11 mouse cellular contexts compared by ENCODE assay signal in genomic region chr17:86214285-86214684, GRCm38 (mm10). TPM values are rescaled to one million over a fixed set of nuclear protein-coding genes. Genes with fewer than 3 reads are reported as not detected.
DNase-seq lines count a peak whose midpoint lies in the region; ATAC-seq and TF ChIP-seq lines count a peak whose summit lies in the region.
"Had no signal": no experiment of that assay in that cellular context is flagged by ENCODE, and none has a peak within 500 bp of the region (broad histone marks: within the 10 kb centered on the region; RNA-seq: fewer than 3 reads in every experiment).

No protein-coding gene starts in this region.

- H3K27ac ChIP-seq in forebrain, embryonic 14.5 days (ENCODE audit: low read depth, low read length): peak overlapping the region; percentile 36; the same call in 1 of the 2 replicates
- peak overlapping the region; percentile 56; the same call in 1 of the 2 replicates for H3K27ac ChIP-seq in hindbrain, postnatal 0 days
- peak overlapping the region; percentile 90 for H3K27ac ChIP-seq in olfactory bulb, adult 2 months (ENCODE audit: insufficient read depth, low read depth, low read length)
- H3K27ac ChIP-seq in limb, embryonic 10.5 days: no peak overlapping the region
- H3K27ac ChIP-seq in gastrocnemius, adult 2 months: no peak overlapping the region

- intact Hi-C loops in left cerebral cortex, postnatal 10 days (cut with DNase I): no loop called here
- intact Hi-C loops in gastrocnemius, adult 2 months (cut with DNase I): no loop called here

- no peak for ATAC-seq in forebrain, embryonic 14.5 days
- no peak; the same call in 1 of the 2 replicates for ATAC-seq in hindbrain, postnatal 0 days
- ATAC-seq: liver, postnatal 0 days had no signal

- TF ChIP-seq CTCF in hindbrain, postnatal 0 days (IDR thresholded peaks at IDR 0.05; ENCODE audit: low read depth): no peak
- no peak for TF ChIP-seq CTCF in olfactory bulb, adult 2 months (IDR thresholded peaks at IDR 0.05; ENCODE audit: insufficient read depth, low read depth, low read length)
- TF ChIP-seq CTCF in lung, adult 2 months (IDR thresholded peaks at IDR 0.05; ENCODE audit: insufficient read depth, low read length): no peak
- no peak for TF ChIP-seq CTCF in gastrocnemius, adult 2 months (IDR thresholded peaks at IDR 0.05)

- WGBS in forebrain, embryonic 14.5 days: 46% methylated on average over 9 of the region's 9 CpGs
- WGBS in hindbrain, postnatal 0 days: 29% methylated on average over 9 of the region's 9 CpGs
- 21% methylated on average over 9 of the region's 9 CpGs for WGBS in olfactory bulb, adult 2 months
- 73% methylated on average over 9 of the region's 9 CpGs for WGBS in limb, embryonic 10.5 days
- WGBS in lung, adult 2 months: 65% methylated on average over 9 of the region's 9 CpGs

- H3K4me1 ChIP-seq in forebrain, embryonic 14.5 days (ENCODE audit: control insufficient read depth, insufficient read depth, low read length): no peaks in the 10 kb centered on the region
- no peaks in the 10 kb centered on the region for H3K4me1 ChIP-seq in hindbrain, postnatal 0 days (ENCODE audit: insufficient read depth, low read length)
- H3K4me1 ChIP-seq in olfactory bulb, adult 2 months (ENCODE audit: control insufficient read depth, insufficient read depth, low read length): peaks cover 30% of the 10 kb centered on the region
- 0 out of 2 replicates have a peak, but pooled peaks cover 6% of the 10 kb centered on the region for H3K4me1 ChIP-seq in limb, embryonic 10.5 days
- H3K4me1 ChIP-seq in lung, adult 2 months (ENCODE audit: control insufficient read depth, insufficient read depth, low read length): peaks cover 4% of the 10 kb centered on the region

- no peaks in the 10 kb centered on the region for H3K9me3 ChIP-seq in forebrain, embryonic 14.5 days (replicated peaks; ENCODE audit: control insufficient read depth, low read length)
- no peaks in the 10 kb centered on the region for H3K9me3 ChIP-seq in hindbrain, postnatal 0 days (ENCODE audit: low read length)
- no peaks in the 10 kb centered on the region for H3K9me3 ChIP-seq in limb, embryonic 10.5 days (replicated peaks)

- H3K27me3 ChIP-seq in forebrain, embryonic 14.5 days (replicated peaks; ENCODE audit: control insufficient read depth, insufficient read depth, low read length): no peaks in the 10 kb centered on the region
- no peaks in the 10 kb centered on the region for H3K27me3 ChIP-seq in hindbrain, postnatal 0 days (ENCODE audit: insufficient read depth, low read length)
- no peaks in the 10 kb centered on the region for H3K27me3 ChIP-seq in limb, embryonic 10.5 days (ENCODE audit: low read depth, poor library complexity, severe bottlenecking)

- no peak for TF ChIP-seq POLR2A in olfactory bulb, adult 2 months (IDR thresholded peaks at IDR 0.05; ENCODE audit: insufficient read depth, low read depth, low read length)
- TF ChIP-seq POLR2A in lung, adult 2 months (IDR thresholded peaks at IDR 0.05; ENCODE audit: borderline replicate concordance, extremely low read depth, low read depth, low read length): no peak

- H3K4me3 ChIP-seq in forebrain, embryonic 14.5 days (ENCODE audit: low read depth, low read length): no peak overlapping the region
- H3K4me3 ChIP-seq in hindbrain, postnatal 0 days (ENCODE audit: low read length): no peak overlapping the region
- H3K4me3 ChIP-seq in olfactory bulb, adult 2 months (ENCODE audit: insufficient read depth, low read depth, low read length): no peak overlapping the region
- H3K4me3 ChIP-seq in limb, embryonic 10.5 days: no peak overlapping the region
- H3K4me3 ChIP-seq in lung, adult 2 months (replicated peaks; ENCODE audit: extremely low read depth, low read depth, low read length): no peak overlapping the region
- no peak overlapping the region for H3K4me3 ChIP-seq in gastrocnemius, adult 2 months

- H3K4me2 ChIP-seq in forebrain, embryonic 14.5 days (ENCODE audit: low read length): no peak overlapping the region
- no peak overlapping the region for H3K4me2 ChIP-seq in hindbrain, postnatal 0 days (ENCODE audit: low read depth, low read length)

- H3K36me3 ChIP-seq in forebrain, embryonic 14.5 days (ENCODE audit: control insufficient read depth, insufficient read depth, low read length): no peaks in the 10 kb centered on the region
- H3K36me3 ChIP-seq in hindbrain, postnatal 0 days (ENCODE audit: insufficient read depth, low read length): no peaks in the 10 kb centered on the region
- H3K36me3 ChIP-seq in limb, embryonic 10.5 days: no peaks in the 10 kb centered on the region

- H3K9ac ChIP-seq in forebrain, embryonic 14.5 days (ENCODE audit: low read length): no peak overlapping the region
- H3K9ac ChIP-seq in hindbrain, postnatal 0 days (replicated peaks; ENCODE audit: low read length): no peak overlapping the region
- H3K9ac ChIP-seq: liver, postnatal 0 days had no signal

- peak; percentile 38 to 71 for DNase-seq in left cerebral cortex, adult 18-20 months (ENCODE audit: low spot score in 2 of 2)
- no peak for DNase-seq in left cerebral cortex, postnatal 10 days (ENCODE audit: extremely low spot score in 1 of 2, low spot score in 2 of 2)
- DNase-seq in forebrain, embryonic 14.5 days (ENCODE audit: low spot score): no peak
- DNase-seq in hindbrain, postnatal 0 days (ENCODE audit: low spot score): no peak
- no peak for DNase-seq in limb, embryonic 10.5 days (ENCODE audit: low spot score)
- no peak for DNase-seq in lung, adult 2 months
- DNase-seq in gastrocnemius, adult 2 months: no peak
- DNase-seq: cerebellum, postnatal 25 days; kidney, adult 18-20 months; liver, postnatal 0 days had no signal

RNA-seq across cellular contexts. Expression of gene Prkce, which starts 46.7 kb away (rescaled TPM):
- total RNA-seq in left cerebral cortex, adult 18-20 months (2021): 100 to 1,000 TPM; 270 to 276 TPM
- total RNA-seq in left cerebral cortex, postnatal 10 days (2021): 100 to 1,000 TPM; 273 to 281 TPM
- polyA plus RNA-seq in forebrain, embryonic 14.5 days (2014; fragmentation: Nextera tagmentation; extraction: Ambion mirVana): 16.9 and 26.1 TPM in 2 replicates
- total RNA-seq in hindbrain, postnatal 0 days (2014; rRNA removed): 53.5 and 55.8 TPM in 2 replicates
- polyA plus RNA-seq in hindbrain, postnatal 0 days (2015; fragmentation: Nextera tagmentation; extraction: Ambion mirVana): 47.4 and 50.8 TPM in 2 replicates
- polyA plus RNA-seq in olfactory bulb, adult 2 months (2012; ENCODE audit: insufficient read depth, insufficient read length, low replicate concordance, missing spikeins): 221 TPM in 1 of 2 replicates, not detected in the other
- polyA plus RNA-seq in limb, embryonic 10.5 days (2016; fragmentation: Nextera tagmentation; extraction: Ambion mirVana): 4.3 and 4.9 TPM in 2 replicates
- polyA plus RNA-seq in lung, adult 2 months (2012; rRNA removed): 9.8 and 13.5 TPM in 2 replicates
- 10 to 100 TPM in 1 of 2 experiments, 1 to 10 TPM in 1; 9.3 to 10.2 TPM for total RNA-seq in gastrocnemius, adult 2 months (2021)

Comparison
In these comparisons a context has a peak if more than half of its experiments do, and no peak if none do; other contexts are left out.
1. DNase-seq: peak in left cerebral cortex, adult 18-20 months (2 of 2); none in left cerebral cortex, postnatal 10 days (0 of 2), forebrain, embryonic 14.5 days (single experiment), hindbrain, postnatal 0 days (single experiment), limb, embryonic 10.5 days (single experiment), lung, adult 2 months (single experiment) and gastrocnemius, adult 2 months (single experiment).
2. H3K27ac ChIP-seq: peak in forebrain, embryonic 14.5 days (single experiment), hindbrain, postnatal 0 days (single experiment) and olfactory bulb, adult 2 months (single experiment); none in limb, embryonic 10.5 days (single experiment) and gastrocnemius, adult 2 months (single experiment).